Mouse (Mus musculus): Measurements from ENCODE around the gene Kif4.

Gene Kif4

GRCm38 (mm10) chrX:100625546-100625801, at the start of gene Kif4:
TSS of gene Kif4 (plus strand) at chrX:100625737.
- DNase-seq (ENCODE audit: low spot score): no peak

GRCm38 (mm10) chrX:100594791-100595190, 30.7 kb upstream of the Kif4 start, which contains the start of gene P2ry4:
TSS of gene P2ry4 (minus strand) at chrX:100594869.
- no peak for DNase-seq (ENCODE audit: low spot score)

GRCm38 (mm10) chrX:100597439-100597838, 28.1 kb upstream of the Kif4 start:
- DNase-seq (ENCODE audit: low spot score): peak; percentile 22

GRCm38 (mm10) chrX:100599755-100600154, 25.8 kb upstream of the Kif4 start:
- no peak for DNase-seq (ENCODE audit: low spot score)

- no peak for DNase-seq (ENCODE audit: low spot score)
These were observed 20.2 kb upstream of the Kif4 start, which contains the start of gene Arr3 for GRCm38 (mm10) chrX:100605314-100605713. TSS of gene Arr3 (plus strand) at chrX:100605497.

GRCm38 (mm10) chrX:100618488-100618887, 7.0 kb upstream of the Kif4 start:
- no peak for DNase-seq (ENCODE audit: low spot score)

GRCm38 (mm10) chrX:100621366-100621765, 4.2 kb upstream of the Kif4 start:
- DNase-seq (ENCODE audit: low spot score): no peak

- no peak for DNase-seq (ENCODE audit: low spot score)
These were observed 1.3 kb upstream of the Kif4 start for GRCm38 (mm10) chrX:100624242-100624641.

- DNase-seq (ENCODE audit: low spot score): no peak
These were observed 391 bp upstream of the Kif4 start for GRCm38 (mm10) chrX:100625146-100625545.

- DNase-seq (ENCODE audit: low spot score): peak; percentile 84
These were observed 561 bp downstream of the Kif4 start, which contains the start of gene Pdzd11 for GRCm38 (mm10) chrX:100625802-100626793. TSS of gene Pdzd11 (minus strand) at chrX:100626568.

- no peak for DNase-seq (ENCODE audit: low spot score)
These were observed 3.5 kb downstream of the Kif4 start for GRCm38 (mm10) chrX:100629076-100629475.

GRCm38 (mm10) chrX:100638477-100638876, 12.9 kb downstream of the Kif4 start:
- DNase-seq (ENCODE audit: low spot score): no peak

GRCm38 (mm10) chrX:100652848-100653247, 27.3 kb downstream of the Kif4 start:
- no peak for DNase-seq (ENCODE audit: low spot score)

GRCm38 (mm10) chrX:100664825-100665224, 39.3 kb downstream of the Kif4 start:
- DNase-seq (ENCODE audit: low spot score): no peak

- no peak for DNase-seq (ENCODE audit: low spot score)
These were observed 52.7 kb downstream of the Kif4 start for GRCm38 (mm10) chrX:100678204-100678603.

GRCm38 (mm10) chrX:100686527-100686926, 61.0 kb downstream of the Kif4 start:
- no peak for DNase-seq (ENCODE audit: low spot score)

- no peak for DNase-seq (ENCODE audit: low spot score)
These were observed 62.0 kb downstream of the Kif4 start for GRCm38 (mm10) chrX:100687360-100688032.

GRCm38 (mm10) chrX:100688033-100688370, 62.5 kb downstream of the Kif4 start:
- no peak for DNase-seq (ENCODE audit: low spot score)

GRCm38 (mm10) chrX:100696776-100697175, 71.2 kb downstream of the Kif4 start:
- no peak for DNase-seq (ENCODE audit: low spot score)

GRCm38 (mm10) chrX:100708032-100708431, 82.5 kb downstream of the Kif4 start:
- no peak for DNase-seq (ENCODE audit: low spot score)

GRCm38 (mm10) chrX:100716173-100716572, 90.6 kb downstream of the Kif4 start:
- no peak for DNase-seq (ENCODE audit: low spot score)

GRCm38 (mm10) chrX:100728947-100729346, 103.4 kb downstream of the Kif4 start:
- peak; percentile 73 for DNase-seq (ENCODE audit: low spot score)

- DNase-seq (ENCODE audit: low spot score): peak; percentile 43
These were observed 104.2 kb downstream of the Kif4 start, which contains the start of gene Gdpd2 for GRCm38 (mm10) chrX:100729665-100730188. TSS of gene Gdpd2 (plus strand) at chrX:100729873.

All from ovary, postnatal 36 days (tissue).